Mouse (Mus musculus): ENCODE measurements at regions not wholly inside any gene's neighbourhood (a gene's known extent, or its start where the extent isn't known, plus 50 kb on each side); places are given as distances from the start of the nearest gene placed in this dataset.

DNA sequence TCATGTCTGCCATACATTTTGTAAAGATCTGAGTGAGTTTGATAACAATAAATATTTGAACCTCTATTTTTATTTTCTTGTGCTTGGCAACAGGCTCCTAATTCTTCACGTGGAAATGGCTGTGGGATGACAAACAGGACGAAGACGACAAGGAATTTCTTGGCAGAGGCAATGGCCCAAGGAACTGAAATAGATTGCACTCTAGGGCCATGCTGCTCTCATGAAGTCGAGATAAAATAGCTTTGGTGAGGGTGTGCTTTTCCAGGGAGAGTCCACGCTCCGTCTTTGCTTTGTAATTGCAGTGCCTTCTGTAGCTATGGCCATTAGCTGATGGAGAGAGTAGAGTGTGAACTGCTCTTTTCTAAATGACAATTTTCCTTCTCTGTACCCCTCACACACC lies 50.9 kb upstream of the 1810046K07Rik start:
- Histone ChIP-seq H3K27ac (ENCODE audit: low read depth) (no peak overlapping the region), H3K36me3 (ENCODE audit: control insufficient read depth, insufficient read depth, low read length) (no peaks in the 10 kb centered on the region), H3K4me1 (replicated peaks; ENCODE audit: control insufficient read depth, insufficient read depth, low read length) (no peaks in the 10 kb centered on the region), H3K9me3 (ENCODE audit: control insufficient read depth, low read length) (no peaks in the 10 kb centered on the region), H3K9ac (ENCODE audit: low read length) (no peak overlapping the region), H3K4me2 (ENCODE audit: low read length) (no peak overlapping the region), H3K27me3 (replicated peaks; ENCODE audit: control insufficient read depth, insufficient read depth, low read length) (no peaks in the 10 kb centered on the region), H3K4me3 (ENCODE audit: low read depth, low read length) (no peak overlapping the region)
- ATAC-seq (replicated peaks; ENCODE audit: low FRiP score, low TSS enrichment, low read depth) (no peak), DNase-seq (ENCODE audit: low spot score) (no peak)
- WGBS, result 72% methylated on average over 6 of the region's 6 CpGs

DNA sequence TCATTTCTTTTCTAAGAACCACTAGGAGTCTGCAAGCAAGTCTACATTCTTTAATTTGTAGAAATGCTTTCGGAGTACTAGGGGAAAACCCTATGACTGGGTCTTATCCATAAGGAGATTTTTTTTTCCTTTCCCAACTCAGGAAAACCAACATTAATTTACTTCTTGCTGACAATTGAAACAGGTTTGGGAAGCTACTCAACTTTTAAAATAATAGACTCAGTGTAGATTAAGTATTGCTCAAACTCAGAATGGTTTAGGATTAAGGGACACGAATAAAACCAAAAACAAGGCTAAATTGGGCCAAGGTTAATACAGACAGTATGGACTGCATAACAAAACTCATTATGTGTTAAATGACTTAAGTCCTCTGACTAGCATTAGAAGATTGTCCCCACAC lies 65.2 kb upstream of the 1810046K07Rik start:
- no peak for ATAC-seq (replicated peaks; ENCODE audit: low FRiP score, low TSS enrichment, low read depth)
- H3K27me3 ChIP-seq (replicated peaks; ENCODE audit: control insufficient read depth, insufficient read depth, low read length), result no peaks in the 10 kb centered on the region
- H3K27ac ChIP-seq (ENCODE audit: low read depth), result no peak overlapping the region
- no peak overlapping the region for H3K4me3 ChIP-seq (ENCODE audit: low read depth, low read length)
- DNase-seq (ENCODE audit: low spot score), result no peak
- H3K9ac ChIP-seq (ENCODE audit: low read length), result no peak overlapping the region
- WGBS, result 86% methylated on average over 2 of the region's 2 CpGs
- no peaks in the 10 kb centered on the region for H3K36me3 ChIP-seq (ENCODE audit: control insufficient read depth, insufficient read depth, low read length)
- H3K4me1 ChIP-seq (replicated peaks; ENCODE audit: control insufficient read depth, insufficient read depth, low read length), result no peaks in the 10 kb centered on the region
- no peak overlapping the region for H3K4me2 ChIP-seq (ENCODE audit: low read length)
- H3K9me3 ChIP-seq (ENCODE audit: control insufficient read depth, low read length), result no peaks in the 10 kb centered on the region

DNA sequence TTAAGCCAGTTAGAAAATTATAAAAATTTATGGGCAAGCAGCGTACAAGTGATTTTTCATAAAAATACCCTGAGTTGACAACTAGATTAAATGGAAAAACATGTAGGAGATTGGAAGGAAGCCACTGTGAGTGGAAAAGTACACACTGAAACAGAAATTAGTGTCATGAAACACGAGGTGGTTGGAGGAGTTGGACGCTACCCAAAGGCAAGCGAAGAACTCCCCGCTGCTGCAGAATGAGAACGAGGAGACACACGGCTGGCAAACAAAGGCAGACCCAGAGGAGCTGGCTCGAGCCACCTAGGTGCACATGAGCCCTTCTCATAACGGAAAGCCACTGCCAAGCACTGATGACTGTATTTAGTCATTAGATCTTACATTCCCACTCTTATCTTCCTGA lies 65.7 kb upstream of the 1810046K07Rik start:
- no peak overlapping the region for H3K9ac ChIP-seq (ENCODE audit: low read length)
- no peak overlapping the region for H3K4me3 ChIP-seq (ENCODE audit: low read depth, low read length)
- ATAC-seq (replicated peaks; ENCODE audit: low FRiP score, low TSS enrichment, low read depth), result no peak
- 66% methylated on average over 9 of the region's 9 CpGs for WGBS
- H3K27ac ChIP-seq (ENCODE audit: low read depth), result no peak overlapping the region
- DNase-seq (ENCODE audit: low spot score), result no peak
- H3K4me2 ChIP-seq (ENCODE audit: low read length), result no peak overlapping the region
- H3K27me3 ChIP-seq (replicated peaks; ENCODE audit: control insufficient read depth, insufficient read depth, low read length), result no peaks in the 10 kb centered on the region
- H3K9me3 ChIP-seq (ENCODE audit: control insufficient read depth, low read length), result no peaks in the 10 kb centered on the region
- no peaks in the 10 kb centered on the region for H3K4me1 ChIP-seq (replicated peaks; ENCODE audit: control insufficient read depth, insufficient read depth, low read length)
- no peaks in the 10 kb centered on the region for H3K36me3 ChIP-seq (ENCODE audit: control insufficient read depth, insufficient read depth, low read length)

DNA sequence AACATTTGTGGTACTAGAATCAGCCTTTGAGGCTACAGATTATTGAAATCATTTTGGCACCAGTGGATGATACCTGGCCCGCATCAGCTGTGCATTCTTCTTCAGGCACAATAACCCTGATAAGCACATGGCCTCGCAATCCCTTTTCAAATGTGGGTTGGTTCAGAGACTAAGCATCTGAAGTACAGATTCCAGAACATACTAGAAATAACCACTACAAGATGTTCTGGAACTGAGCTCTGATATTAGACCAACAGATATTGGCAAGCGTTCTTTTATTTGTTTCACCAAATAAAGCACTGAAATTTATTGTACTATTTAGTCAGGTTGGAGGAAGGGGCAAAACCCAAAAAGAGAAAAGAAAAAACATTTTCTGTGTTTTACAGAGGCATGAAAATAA lies 68.1 kb upstream of the 1810046K07Rik start:
- H3K27ac ChIP-seq (ENCODE audit: low read depth), result no peak overlapping the region
- no peaks in the 10 kb centered on the region for H3K36me3 ChIP-seq (ENCODE audit: control insufficient read depth, insufficient read depth, low read length)
- 89% methylated on average over 3 of the region's 3 CpGs for WGBS
- no peak overlapping the region for H3K4me2 ChIP-seq (ENCODE audit: low read length)
- H3K9me3 ChIP-seq (ENCODE audit: control insufficient read depth, low read length), result no peaks in the 10 kb centered on the region
- H3K27me3 ChIP-seq (replicated peaks; ENCODE audit: control insufficient read depth, insufficient read depth, low read length), result no peaks in the 10 kb centered on the region
- ATAC-seq (replicated peaks; ENCODE audit: low FRiP score, low TSS enrichment, low read depth), result no peak
- DNase-seq (ENCODE audit: low spot score), result no peak
- no peaks in the 10 kb centered on the region for H3K4me1 ChIP-seq (replicated peaks; ENCODE audit: control insufficient read depth, insufficient read depth, low read length)
- no peak overlapping the region for H3K9ac ChIP-seq (ENCODE audit: low read length)
- H3K4me3 ChIP-seq (ENCODE audit: low read depth, low read length), result no peak overlapping the region

DNA sequence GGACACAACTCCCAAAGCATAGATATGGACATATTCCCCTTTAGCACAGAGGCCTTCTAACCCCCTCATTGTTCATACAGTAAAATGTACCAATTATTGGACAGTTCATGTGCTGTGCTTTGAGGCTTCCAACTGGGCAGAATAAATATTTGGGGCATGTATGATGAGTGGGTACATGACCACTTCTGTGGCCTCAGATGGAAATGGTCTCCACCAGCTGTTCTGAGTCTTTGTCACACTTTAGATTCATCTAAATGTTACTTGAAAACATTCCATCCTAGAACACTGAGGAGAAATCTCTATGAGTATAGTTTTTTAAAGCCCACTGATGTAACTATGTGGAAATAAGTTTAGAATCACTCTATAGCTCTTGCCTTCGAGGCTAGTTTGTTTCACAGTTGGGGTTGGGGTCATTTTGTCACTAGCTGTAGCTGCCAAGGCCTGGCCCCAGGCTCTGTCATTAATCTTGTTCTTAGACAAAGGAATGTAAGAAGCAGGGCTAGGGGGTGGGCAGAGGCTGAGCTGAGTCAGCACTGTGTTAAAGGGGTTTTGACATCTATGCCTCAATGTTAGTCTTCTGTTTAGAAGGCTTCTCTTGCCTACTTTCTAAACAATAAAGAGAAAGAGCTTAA lies 69.0 kb upstream of the 1810046K07Rik start:
- no peak overlapping the region for H3K4me2 ChIP-seq (ENCODE audit: low read length)
- no peak overlapping the region for H3K27ac ChIP-seq (ENCODE audit: low read depth)
- WGBS, result 8% methylated on average over 1 of the region's 1 CpGs
- H3K4me3 ChIP-seq (ENCODE audit: low read depth, low read length), result no peak overlapping the region
- H3K9me3 ChIP-seq (ENCODE audit: control insufficient read depth, low read length), result no peaks in the 10 kb centered on the region
- no peaks in the 10 kb centered on the region for H3K36me3 ChIP-seq (ENCODE audit: control insufficient read depth, insufficient read depth, low read length)
- H3K27me3 ChIP-seq (replicated peaks; ENCODE audit: control insufficient read depth, insufficient read depth, low read length), result no peaks in the 10 kb centered on the region
- no peak for DNase-seq (ENCODE audit: low spot score)
- ATAC-seq (replicated peaks; ENCODE audit: low FRiP score, low TSS enrichment, low read depth), result no peak
- no peaks in the 10 kb centered on the region for H3K4me1 ChIP-seq (replicated peaks; ENCODE audit: control insufficient read depth, insufficient read depth, low read length)
- no peak overlapping the region for H3K9ac ChIP-seq (ENCODE audit: low read length)

DNA sequence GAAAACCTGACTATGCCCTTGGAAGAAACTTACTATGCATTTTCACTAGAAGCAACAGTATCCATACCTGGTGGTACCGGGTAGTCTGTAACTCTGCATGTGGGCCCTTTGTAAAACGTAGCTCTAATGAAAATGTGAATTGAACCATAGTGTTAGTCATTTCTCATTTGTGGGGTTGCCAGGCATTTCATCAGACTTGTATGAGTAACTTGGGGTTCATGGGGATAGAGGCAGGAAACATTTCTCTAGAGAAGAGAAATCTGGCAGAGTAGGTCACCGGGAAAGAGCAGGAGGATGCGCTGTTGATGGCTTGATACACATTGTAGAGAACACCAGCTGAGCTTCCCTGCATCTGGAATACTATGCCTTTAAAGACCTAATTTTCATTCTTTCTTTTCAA lies 70.2 kb upstream of the 1810046K07Rik start:
- ATAC-seq (replicated peaks; ENCODE audit: low FRiP score, low TSS enrichment, low read depth), result no peak
- WGBS, result 96% methylated on average over 4 of the region's 4 CpGs
- no peak for DNase-seq (ENCODE audit: low spot score)

DNA sequence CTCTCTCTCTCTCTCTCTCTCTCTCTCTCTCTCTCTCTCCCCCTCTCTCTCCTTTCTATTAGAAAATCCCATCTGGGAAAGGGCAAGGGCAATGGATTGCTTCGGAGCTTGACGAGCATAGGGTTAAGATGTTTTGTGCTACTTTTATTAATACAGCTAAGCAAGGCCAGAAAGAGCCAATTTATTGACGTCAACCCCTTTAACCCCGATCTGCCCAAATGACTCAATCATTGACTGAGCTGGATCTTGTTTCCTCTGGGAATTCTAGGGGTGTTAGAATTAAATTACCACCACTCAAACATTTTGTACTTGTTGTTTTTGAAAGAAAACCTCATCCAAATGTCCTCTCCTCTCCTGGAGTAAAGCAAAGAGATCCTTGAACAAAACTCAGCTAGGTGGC lies 70.6 kb upstream of the 1810046K07Rik start:
- Histone ChIP-seq H3K4me2 (ENCODE audit: low read length) (no peak overlapping the region), H3K4me1 (replicated peaks; ENCODE audit: control insufficient read depth, insufficient read depth, low read length) (no peaks in the 10 kb centered on the region), H3K4me3 (ENCODE audit: low read depth, low read length) (no peak overlapping the region), H3K9me3 (ENCODE audit: control insufficient read depth, low read length) (no peaks in the 10 kb centered on the region), H3K36me3 (ENCODE audit: control insufficient read depth, insufficient read depth, low read length) (no peaks in the 10 kb centered on the region), H3K27ac (ENCODE audit: low read depth) (no peak overlapping the region), H3K27me3 (replicated peaks; ENCODE audit: control insufficient read depth, insufficient read depth, low read length) (no peaks in the 10 kb centered on the region), H3K9ac (ENCODE audit: low read length) (no peak overlapping the region)
- ATAC-seq (replicated peaks; ENCODE audit: low FRiP score, low TSS enrichment, low read depth) (no peak), DNase-seq (ENCODE audit: low spot score) (no peak)
- 64% methylated on average over 4 of the region's 4 CpGs for WGBS

More for the DNA sequence above, 70.2 kb upstream of the 1810046K07Rik start:
- Histone ChIP-seq H3K4me2 (ENCODE audit: low read length) (no peak overlapping the region), H3K27ac (ENCODE audit: low read depth) (no peak overlapping the region), H3K9ac (ENCODE audit: low read length) (no peak overlapping the region), H3K9me3 (ENCODE audit: control insufficient read depth, low read length) (no peaks in the 10 kb centered on the region), H3K27me3 (replicated peaks; ENCODE audit: control insufficient read depth, insufficient read depth, low read length) (no peaks in the 10 kb centered on the region), H3K4me1 (replicated peaks; ENCODE audit: control insufficient read depth, insufficient read depth, low read length) (no peaks in the 10 kb centered on the region), H3K36me3 (ENCODE audit: control insufficient read depth, insufficient read depth, low read length) (no peaks in the 10 kb centered on the region), H3K4me3 (ENCODE audit: low read depth, low read length) (no peak overlapping the region)

DNA sequence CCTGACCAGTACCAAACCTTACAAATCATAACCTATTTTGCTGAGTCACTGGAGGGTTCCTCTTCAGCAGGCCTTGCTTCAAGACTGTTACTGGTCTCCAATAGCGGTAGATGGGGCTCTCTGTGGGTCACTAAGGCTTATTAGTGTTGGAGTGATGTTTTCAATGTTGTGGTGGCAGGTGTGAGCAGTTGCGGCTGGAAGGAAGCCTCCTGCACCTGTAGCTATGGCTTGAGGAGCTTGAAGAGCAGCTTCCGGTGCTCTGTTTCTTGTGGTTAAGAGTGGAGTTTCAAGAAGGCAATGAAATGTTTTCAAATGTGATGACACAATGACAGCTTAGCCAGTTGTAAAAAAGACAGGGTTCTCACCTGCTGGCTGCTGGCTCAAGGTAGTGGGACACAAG lies 73.1 kb upstream of the 1810046K07Rik start:
- no peak overlapping the region for H3K9ac ChIP-seq (ENCODE audit: low read length)
- WGBS, result 92% methylated on average over 3 of the region's 3 CpGs
- no peak overlapping the region for H3K27ac ChIP-seq (ENCODE audit: low read depth)
- no peaks in the 10 kb centered on the region for H3K36me3 ChIP-seq (ENCODE audit: control insufficient read depth, insufficient read depth, low read length)
- H3K4me3 ChIP-seq (ENCODE audit: low read depth, low read length), result no peak overlapping the region
- no peak for ATAC-seq (replicated peaks; ENCODE audit: low FRiP score, low TSS enrichment, low read depth)
- H3K4me2 ChIP-seq (ENCODE audit: low read length), result no peak overlapping the region
- no peaks in the 10 kb centered on the region for H3K27me3 ChIP-seq (replicated peaks; ENCODE audit: control insufficient read depth, insufficient read depth, low read length)
- no peak for DNase-seq (ENCODE audit: low spot score)
- no peaks in the 10 kb centered on the region for H3K9me3 ChIP-seq (ENCODE audit: control insufficient read depth, low read length)
- no peaks in the 10 kb centered on the region for H3K4me1 ChIP-seq (replicated peaks; ENCODE audit: control insufficient read depth, insufficient read depth, low read length)

DNA sequence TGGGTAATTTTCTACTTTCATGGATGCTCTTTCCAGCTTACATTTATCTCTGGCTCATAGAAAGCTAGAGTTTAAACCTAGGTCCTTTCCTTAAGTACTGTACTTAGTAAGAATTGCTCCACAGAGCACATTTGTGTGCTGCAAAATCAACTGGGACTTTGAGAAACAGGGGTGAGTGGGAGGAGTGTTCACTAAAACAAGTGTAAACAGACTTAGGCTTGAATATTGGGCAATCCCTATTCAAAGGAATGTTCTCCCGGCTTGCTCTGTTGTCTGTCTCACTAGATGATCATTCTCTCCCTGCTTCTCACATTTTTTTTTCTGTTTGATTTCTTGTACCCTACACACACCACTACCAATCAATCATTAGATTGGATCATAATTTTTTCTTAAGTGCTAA lies 79.3 kb upstream of the 1810046K07Rik start:
- H3K27ac ChIP-seq (ENCODE audit: low read depth), result no peak overlapping the region
- DNase-seq (ENCODE audit: low spot score) (no peak), ATAC-seq (replicated peaks; ENCODE audit: low FRiP score, low TSS enrichment, low read depth) (no peak)
- 19% methylated on average over 1 of the region's 1 CpGs for WGBS
- no peak overlapping the region for H3K9ac ChIP-seq (ENCODE audit: low read length)
- H3K9me3 ChIP-seq (ENCODE audit: control insufficient read depth, low read length), result no peaks in the 10 kb centered on the region
- H3K27me3 ChIP-seq (replicated peaks; ENCODE audit: control insufficient read depth, insufficient read depth, low read length), result no peaks in the 10 kb centered on the region
- no peak overlapping the region for H3K4me3 ChIP-seq (ENCODE audit: low read depth, low read length)
- no peak overlapping the region for H3K4me2 ChIP-seq (ENCODE audit: low read length)
- H3K4me1 ChIP-seq (replicated peaks; ENCODE audit: control insufficient read depth, insufficient read depth, low read length), result no peaks in the 10 kb centered on the region
- no peaks in the 10 kb centered on the region for H3K36me3 ChIP-seq (ENCODE audit: control insufficient read depth, insufficient read depth, low read length)
